Mouse (Mus musculus) liver, postnatal 0 days (tissue): ENCODE results near the gene 1700123L14Rik. TPM values are rescaled to one million over a fixed set of nuclear protein-coding genes. Genes with fewer than 3 reads are reported as not detected.

ENCODE experiments used
- ATAC-seq: fragments of 200-750 bp; cut with Nextera tagmentation; 2 replicates; pipeline ENCODE4 v1.8.0; 2017; ENCODE audit warnings: mild to moderate bottlenecking, moderate library complexity
- DNase-seq: peaks from one replicate; pipeline ENCODE4 v3.0.0-alpha.2; 2016
- H3K27ac ChIP-seq: fragments of 300-500 bp; sonication (generic); 2 replicates; pipeline ENCODE4 v1.5.1; 2014; ENCODE audit warnings: antibody characterized with exemption, moderate library complexity, mild to moderate bottlenecking, low read depth
- H3K27me3 ChIP-seq: fragments of 300-500 bp; sonication (generic); 2 replicates; pipeline ENCODE4 v1.6.1; 2014; ENCODE audit warnings: low read length, control low read depth, mixed read lengths; ENCODE audit not compliant: insufficient read depth
- H3K36me3 ChIP-seq: fragments of 300-500 bp; sonication (generic); replicated peaks from 2 replicates; pipeline ENCODE4 v1.6.1; 2014; ENCODE audit warnings: mild to moderate bottlenecking, control low read depth, low read length, moderate library complexity, mixed read lengths; ENCODE audit not compliant: insufficient read depth
- H3K4me1 ChIP-seq: fragments of 300-500 bp; sonication (generic); 2 replicates; pipeline ENCODE4 v1.6.1; 2014; ENCODE audit warnings: antibody characterized with exemption, mild to moderate bottlenecking, control low read depth; ENCODE audit not compliant: insufficient read depth
- H3K4me2 ChIP-seq: fragments of 300-500 bp; sonication (generic); 2 replicates; pipeline ENCODE4 v1.6.1; 2014; ENCODE audit warnings: low read depth, mild to moderate bottlenecking, low read length, moderate library complexity, mixed read lengths
- H3K4me3 ChIP-seq: fragments of 300-500 bp; sonication (generic); 2 replicates; pipeline ENCODE4 v1.5.1; 2014; ENCODE audit warnings: low read depth, low read length
- H3K9ac ChIP-seq: fragments of 300-500 bp; sonication (generic); replicated peaks from 2 replicates; pipeline ENCODE4 v1.6.1; 2014; ENCODE audit warnings: mild to moderate bottlenecking, moderate library complexity
- H3K9me3 ChIP-seq: fragments of 300-500 bp; sonication (generic); 2 replicates; pipeline ENCODE4 v1.6.1; 2016; ENCODE audit warnings: mild to moderate bottlenecking, control low read depth, low read length, mixed read lengths
- CTCF ChIP-seq: sonication (generic); IDR thresholded peaks from 2 replicates; pipeline ENCODE4 v1.5.1; 2016; ENCODE audit warnings: antibody characterized with exemption, low read depth
- EP300 ChIP-seq: IDR thresholded peaks from 2 replicates; pipeline ENCODE4 v1.6.1; 2016; ENCODE audit warnings: antibody characterized with exemption, low read depth, mild to moderate bottlenecking
- WGBS: fragments of 180-500 bp; shearing (Covaris S2); extraction: QIAGEN DNeasy Blood & Tissue Kit; methylation state at CpG from one replicate; pipeline ENCODE4 v1.1.7; 2014; ENCODE audit not compliant: insufficient replicate concordance; 5-methylcytosine and 5-hydroxymethylcytosine counted together
- polyA plus RNA-seq: library from polyadenylated mRNA; unstranded; fragments of >200 nt; fragmentation: Nextera tagmentation; extraction: Ambion mirVana; gene quantifications from 2 replicates; pipeline ENCODE4 v1.2.1, GENCODE M21; 2015

The 1700123L14Rik gene
- polyA plus RNA-seq, 1 experiment from 2014 or later: not detected

GRCm38 (mm10) chr6:96167031-96167430, 988 bp upstream of the 1700123L14Rik start:
- DNase-seq: no peak

GRCm38 (mm10) chr6:96165403-96165802, 640 bp downstream of the 1700123L14Rik start:
- WGBS: 92% methylated on average over 13 of the region's 13 CpGs
- H3K4me3 ChIP-seq: no peak overlapping the region
- no peaks in the 10 kb centered on the region for H3K9me3 ChIP-seq
- TF ChIP-seq CTCF: no peak
- no peak for TF ChIP-seq EP300
- H3K27me3 ChIP-seq: no peaks in the 10 kb centered on the region
- H3K9ac ChIP-seq: no peak overlapping the region
- DNase-seq (no peak), ATAC-seq (no peak)
- H3K4me2 ChIP-seq: no peak overlapping the region
- no peaks in the 10 kb centered on the region for H3K4me1 ChIP-seq
- H3K36me3 ChIP-seq: no peaks in the 10 kb centered on the region
- no peak overlapping the region for H3K27ac ChIP-seq

More at GRCm38 (mm10) chr6:96167031-96167430, 988 bp upstream of the 1700123L14Rik start:
- no peaks in the 10 kb centered on the region for H3K4me1 ChIP-seq
- no peaks in the 10 kb centered on the region for H3K36me3 ChIP-seq
- H3K27me3 ChIP-seq: no peaks in the 10 kb centered on the region
- ATAC-seq: no peak
- H3K9ac ChIP-seq: no peak overlapping the region
- no peaks in the 10 kb centered on the region for H3K9me3 ChIP-seq
- no peak overlapping the region for H3K4me2 ChIP-seq
- H3K27ac ChIP-seq: no peak overlapping the region
- TF ChIP-seq CTCF: no peak
- TF ChIP-seq EP300: no peak
- no peak overlapping the region for H3K4me3 ChIP-seq

GRCm38 (mm10) chr6:96143326-96143725, 22.7 kb downstream of the 1700123L14Rik start:
- Histone ChIP-seq H3K36me3 (no peaks in the 10 kb centered on the region), H3K4me2 (no peak overlapping the region), H3K9ac (no peak overlapping the region), H3K9me3 (no peaks in the 10 kb centered on the region), H3K4me1 (no peaks in the 10 kb centered on the region), H3K27ac (no peak overlapping the region), H3K4me3 (no peak overlapping the region), H3K27me3 (no peaks in the 10 kb centered on the region)
- no peak for DNase-seq
- no peak for TF ChIP-seq EP300
- TF ChIP-seq CTCF: no peak
- no peak for ATAC-seq
- WGBS: 59% methylated on average over 1 of the region's 1 CpGs

GRCm38 (mm10) chr6:96116534-96117272, 49.3 kb downstream of the 1700123L14Rik start:
- peak overlapping the region; percentile 84 for H3K4me2 ChIP-seq
- peak overlapping the region; percentile 18; the same call in 1 of the 2 replicates for H3K9ac ChIP-seq
- no peak overlapping the region for H3K27ac ChIP-seq
- 0 out of 2 replicates have a peak, but pooled peaks cover 3% of the 10 kb centered on the region for H3K27me3 ChIP-seq
- ATAC-seq (no peak; the same call in 1 of the 2 replicates), DNase-seq (peak; percentile 18)
- 2% methylated on average over 32 of the region's 32 CpGs for WGBS
- no peaks in the 10 kb centered on the region for H3K36me3 ChIP-seq
- H3K9me3 ChIP-seq: no peaks in the 10 kb centered on the region
- no peak for TF ChIP-seq EP300
- no peak for TF ChIP-seq CTCF
- H3K4me1 ChIP-seq: 0 out of 2 replicates have a peak, but pooled peaks cover 2% of the 10 kb centered on the region
- H3K4me3 ChIP-seq: peak overlapping the region; percentile 58

GRCm38 (mm10) chr6:96116148-96116533, 49.9 kb downstream of the 1700123L14Rik start:
- Histone ChIP-seq H3K4me3 (peak overlapping the region; percentile 58), H3K9ac (0 out of 2 replicates have a peak overlapping the region, but pooled peaks have one; percentile 18), H3K27ac (no peak overlapping the region), H3K4me2 (peak overlapping the region; percentile 84), H3K9me3 (no peaks in the 10 kb centered on the region), H3K27me3 (0 out of 2 replicates have a peak, but pooled peaks cover 3% of the 10 kb centered on the region), H3K36me3 (no peaks in the 10 kb centered on the region), H3K4me1 (0 out of 2 replicates have a peak, but pooled peaks cover 2% of the 10 kb centered on the region)
- ATAC-seq (no peak), DNase-seq (no peak)
- WGBS: 9% methylated on average over 6 of the region's 6 CpGs
- TF ChIP-seq CTCF (no peak), EP300 (no peak)

Other genes with a start within 250 kb of the 1700123L14Rik start
- gene Fam19a1, start 53.1 kb downstream of the 1700123L14Rik start, polyA plus RNA-seq: not detected in 2 replicates